8 mouse cellular contexts compared by ENCODE assay signal in genomic region chr8:71595862-71596261, GRCm38 (mm10). TPM values are rescaled to one million over a fixed set of nuclear protein-coding genes. Genes with fewer than 3 reads are reported as not detected.
DNase-seq lines count a peak whose midpoint lies in the region; ATAC-seq and TF ChIP-seq lines count a peak whose summit lies in the region.

No protein-coding gene starts in this region.

- DNase-seq in brain, embryonic 14.5 days (ENCODE audit: low read depth) = peak; percentile 87
- DNase-seq in kidney, postnatal 25 days = peak; percentile 89 to 93
- peak; percentile 70 for DNase-seq in liver, embryonic 13.5 days
- DNase-seq in neural tube, embryonic 11.5 days (ENCODE audit: low spot score) = peak; percentile 88

- TF ChIP-seq POLR2A in brain, embryonic 14.5 days (IDR thresholded peaks at IDR 0.05; ENCODE audit: borderline replicate concordance, extremely low read depth, insufficient read depth, insufficient read length, poor library complexity, severe bottlenecking) = no peak

- peaks cover 26% of the 10 kb centered on the region for H3K4me1 ChIP-seq in heart, embryonic 13.5 days
- peaks cover 45% of the 10 kb centered on the region for H3K4me1 ChIP-seq in liver, embryonic 13.5 days (replicated peaks)
- peaks cover 9% of the 10 kb centered on the region for H3K4me1 ChIP-seq in neural tube, embryonic 11.5 days (ENCODE audit: control insufficient read depth, insufficient read depth, low read length)
- H3K4me1 ChIP-seq in stomach, embryonic 15.5 days = peaks cover 23% of the 10 kb centered on the region

- peaks cover 10% of the 10 kb centered on the region for H3K79me3 ChIP-seq in C2C12 (ENCODE audit: low read depth)

- peaks cover 3% of the 10 kb centered on the region for H3K36me3 ChIP-seq in C2C12 (ENCODE audit: control insufficient read depth, insufficient read depth)
- H3K36me3 ChIP-seq in heart, embryonic 13.5 days = peaks cover 4% of the 10 kb centered on the region; the same call in 1 of the 2 replicates
- no peaks in the 10 kb centered on the region for H3K36me3 ChIP-seq in liver, embryonic 13.5 days
- no peaks in the 10 kb centered on the region for H3K36me3 ChIP-seq in neural tube, embryonic 11.5 days (ENCODE audit: control insufficient read depth, insufficient read depth, low read length)
- no peaks in the 10 kb centered on the region for H3K36me3 ChIP-seq in stomach, embryonic 15.5 days

- no peak overlapping the region for H3ac ChIP-seq in C2C12 (ENCODE audit: control insufficient read depth, insufficient read length, low read depth)

- H3K9me3 ChIP-seq in heart, embryonic 13.5 days = no peaks in the 10 kb centered on the region
- no peaks in the 10 kb centered on the region for H3K9me3 ChIP-seq in liver, embryonic 13.5 days (replicated peaks)
- H3K9me3 ChIP-seq in neural tube, embryonic 11.5 days (ENCODE audit: control insufficient read depth, low read length) = no peaks in the 10 kb centered on the region
- H3K9me3 ChIP-seq in stomach, embryonic 15.5 days = no peaks in the 10 kb centered on the region

- TF ChIP-seq CTCF in C2C12 (IDR thresholded peaks at IDR 0.05; ENCODE audit: control insufficient read depth, insufficient read depth, insufficient read length) = peak; percentile 99
- TF ChIP-seq CTCF in brain, embryonic 14.5 days (IDR thresholded peaks at IDR 0.05; ENCODE audit: borderline replicate concordance, extremely low read depth, insufficient read depth, insufficient read length) = peak; percentile 99

- H3K27me3 ChIP-seq in C2C12 (ENCODE audit: control insufficient read depth, insufficient read depth, insufficient read length) = no peaks in the 10 kb centered on the region
- peaks cover 15% of the 10 kb centered on the region for H3K27me3 ChIP-seq in heart, embryonic 13.5 days (replicated peaks)
- peaks cover 14% of the 10 kb centered on the region for H3K27me3 ChIP-seq in liver, embryonic 13.5 days
- no peaks in the 10 kb centered on the region for H3K27me3 ChIP-seq in neural tube, embryonic 11.5 days (ENCODE audit: control insufficient read depth, insufficient read depth, low read length)
- H3K27me3 ChIP-seq in stomach, embryonic 15.5 days (replicated peaks) = no peaks in the 10 kb centered on the region

- no peak overlapping the region for H3K4me3 ChIP-seq in C2C12 (ENCODE audit: insufficient read depth, poor library complexity, severe bottlenecking)
- no peak overlapping the region for H3K4me3 ChIP-seq in heart, embryonic 13.5 days
- no peak overlapping the region for H3K4me3 ChIP-seq in liver, embryonic 13.5 days (replicated peaks)
- no peak overlapping the region for H3K4me3 ChIP-seq in neural tube, embryonic 11.5 days (ENCODE audit: low read depth, low read length)
- H3K4me3 ChIP-seq in stomach, embryonic 15.5 days (replicated peaks) = no peak overlapping the region

- H3K79me2 ChIP-seq in C2C12 (ENCODE audit: control insufficient read depth, insufficient read depth) = peaks cover 22% of the 10 kb centered on the region

- peak; percentile 69 for ATAC-seq in erythroid progenitor cell, adult 5-6 weeks (replicated peaks; ENCODE audit: low FRiP score, poor library complexity, severe bottlenecking)
- ATAC-seq in heart, embryonic 13.5 days (ENCODE audit: extremely low read depth, insufficient number of reproducible peaks, low FRiP score, low TSS enrichment) = no peak
- ATAC-seq in liver, embryonic 13.5 days (ENCODE audit: low read depth) = peak; percentile 8; the same call in 1 of the 2 replicates
- peak; percentile 18; the same call in 1 of the 2 replicates for ATAC-seq in neural tube, embryonic 11.5 days (ENCODE audit: insufficient read depth, low FRiP score, low TSS enrichment)
- peak; percentile 9; the same call in 1 of the 2 replicates for ATAC-seq in stomach, embryonic 15.5 days (ENCODE audit: insufficient read depth, low FRiP score, low read depth)

- no peak overlapping the region for H3K27ac ChIP-seq in heart, embryonic 13.5 days (replicated peaks)
- no peak overlapping the region for H3K27ac ChIP-seq in liver, embryonic 13.5 days
- no peak overlapping the region for H3K27ac ChIP-seq in neural tube, embryonic 11.5 days (ENCODE audit: low read depth, low read length)
- no peak overlapping the region for H3K27ac ChIP-seq in stomach, embryonic 15.5 days

- WGBS in heart, embryonic 13.5 days = 9% methylated on average over 27 of the region's 27 CpGs
- 11% methylated on average over 27 of the region's 27 CpGs for WGBS in liver, embryonic 13.5 days (ENCODE audit: insufficient replicate concordance)
- WGBS in neural tube, embryonic 11.5 days = 10% methylated on average over 27 of the region's 27 CpGs
- WGBS in stomach, embryonic 15.5 days = 9% methylated on average over 27 of the region's 27 CpGs

- no peak overlapping the region for H3K9ac ChIP-seq in heart, embryonic 13.5 days
- peak overlapping the region; percentile 30; the same call in 1 of the 2 replicates for H3K9ac ChIP-seq in liver, embryonic 13.5 days
- no peak overlapping the region for H3K9ac ChIP-seq in neural tube, embryonic 11.5 days (ENCODE audit: low read length)
- no peak overlapping the region for H3K9ac ChIP-seq in stomach, embryonic 15.5 days

- 0 out of 2 replicates have a peak overlapping the region, but pooled peaks have one; percentile 2 for H3K4me2 ChIP-seq in heart, embryonic 13.5 days
- H3K4me2 ChIP-seq in liver, embryonic 13.5 days = no peak overlapping the region; the same call in 1 of the 2 replicates
- H3K4me2 ChIP-seq in neural tube, embryonic 11.5 days (ENCODE audit: low read depth) = no peak overlapping the region
- no peak overlapping the region for H3K4me2 ChIP-seq in stomach, embryonic 15.5 days

TF ChIP-seq in C2C12, 6 proteins besides CTCF, POLR2A, EP300 and RAD21 (continues in another document):
- peak; percentile 16 for TF ChIP-seq MAX (IDR thresholded peaks at IDR 0.05)
- no peak for TF ChIP-seq CEBPB (IDR thresholded peaks at IDR 0.05; ENCODE audit: low read depth)
- no peak for TF ChIP-seq USF1 (IDR thresholded peaks at IDR 0.05; ENCODE audit: low read depth)
- no peak for TF ChIP-seq MYOD1 (IDR thresholded peaks at IDR 0.05; ENCODE audit: control insufficient read depth, insufficient read length, low read depth)

RNA-seq across cellular contexts. Expression of gene Fam129c, which starts 1.6 kb away (rescaled TPM):
- polyA plus RNA-seq in C2C12 (2012; fragmentation: generic; extraction: Trizol) = 2.4 TPM
- 7.7 and 8.7 TPM in 2 replicates for polyA plus RNA-seq in brain, embryonic 14.5 days (2012; rRNA removed)
- total RNA-seq in erythroid progenitor cell, adult 5-6 weeks (2015; ENCODE audit: low replicate concordance) = 54.1 and 135 TPM in 2 replicates
- 7.4 and 32.9 TPM in 2 replicates for total RNA-seq in erythroid progenitor cell, adult 5-6 weeks (2017; ENCODE audit: low replicate concordance)
- polyA plus RNA-seq in heart, embryonic 13.5 days (2015; fragmentation: Nextera tagmentation; extraction: Ambion mirVana) = 1.2 and 1.8 TPM in 2 replicates
- 0.28 and 0.80 TPM in 2 replicates for polyA plus RNA-seq in liver, embryonic 13.5 days (2015; fragmentation: Nextera tagmentation; extraction: Ambion mirVana)
- polyA plus RNA-seq in neural tube, embryonic 11.5 days (2014; fragmentation: Nextera tagmentation; extraction: Ambion mirVana) = 3.6 and 4.2 TPM in 2 replicates
- polyA plus RNA-seq in stomach, embryonic 15.5 days (2015; fragmentation: Nextera tagmentation; extraction: Ambion mirVana) = 4.3 and 4.7 TPM in 2 replicates

RNA-seq across cellular contexts. Expression of gene Pgls, which starts 3.9 kb away (rescaled TPM):
- polyA plus RNA-seq in C2C12 (2012; fragmentation: generic; extraction: Trizol) = 231 TPM
- polyA plus RNA-seq in brain, embryonic 14.5 days (2012; rRNA removed) = 113 and 128 TPM in 2 replicates
- total RNA-seq in erythroid progenitor cell, adult 5-6 weeks (2015; ENCODE audit: low replicate concordance) = 31.4 and 36.9 TPM in 2 replicates
- 14.8 and 31.8 TPM in 2 replicates for total RNA-seq in erythroid progenitor cell, adult 5-6 weeks (2017; ENCODE audit: low replicate concordance)
- polyA plus RNA-seq in heart, embryonic 13.5 days (2015; fragmentation: Nextera tagmentation; extraction: Ambion mirVana) = 169 and 172 TPM in 2 replicates
- polyA plus RNA-seq in liver, embryonic 13.5 days (2015; fragmentation: Nextera tagmentation; extraction: Ambion mirVana) = 104 and 110 TPM in 2 replicates
- polyA plus RNA-seq in neural tube, embryonic 11.5 days (2014; fragmentation: Nextera tagmentation; extraction: Ambion mirVana) = 212 and 216 TPM in 2 replicates
- 238 and 243 TPM in 2 replicates for polyA plus RNA-seq in stomach, embryonic 15.5 days (2015; fragmentation: Nextera tagmentation; extraction: Ambion mirVana)

RNA-seq across cellular contexts. Expression of gene Colgalt1, which starts 14.9 kb away (rescaled TPM):
- polyA plus RNA-seq in C2C12 (2012; fragmentation: generic; extraction: Trizol) = 72.3 TPM
- polyA plus RNA-seq in brain, embryonic 14.5 days (2012; rRNA removed) = 128 and 150 TPM in 2 replicates
- 5.9 and 19.5 TPM in 2 replicates for total RNA-seq in erythroid progenitor cell, adult 5-6 weeks (2015; ENCODE audit: low replicate concordance)
- 9.2 and 11.0 TPM in 2 replicates for total RNA-seq in erythroid progenitor cell, adult 5-6 weeks (2017; ENCODE audit: low replicate concordance)
- 54.8 and 58.3 TPM in 2 replicates for polyA plus RNA-seq in heart, embryonic 13.5 days (2015; fragmentation: Nextera tagmentation; extraction: Ambion mirVana)
- polyA plus RNA-seq in liver, embryonic 13.5 days (2015; fragmentation: Nextera tagmentation; extraction: Ambion mirVana) = 21.4 and 21.9 TPM in 2 replicates
- polyA plus RNA-seq in neural tube, embryonic 11.5 days (2014; fragmentation: Nextera tagmentation; extraction: Ambion mirVana) = 54.5 and 57.4 TPM in 2 replicates
- polyA plus RNA-seq in stomach, embryonic 15.5 days (2015; fragmentation: Nextera tagmentation; extraction: Ambion mirVana) = 70.6 and 75.1 TPM in 2 replicates

RNA-seq across cellular contexts. Expression of gene Slc27a1, which starts 27.2 kb away (rescaled TPM):
- polyA plus RNA-seq in C2C12 (2012; fragmentation: generic; extraction: Trizol) = 57.5 TPM
- polyA plus RNA-seq in brain, embryonic 14.5 days (2012; rRNA removed) = 130 and 165 TPM in 2 replicates
- 1.1 and 1.7 TPM in 2 replicates for total RNA-seq in erythroid progenitor cell, adult 5-6 weeks (2015; ENCODE audit: low replicate concordance)
- not detected in 2 replicates for total RNA-seq in erythroid progenitor cell, adult 5-6 weeks (2017; ENCODE audit: low replicate concordance)
- 18.2 and 18.3 TPM in 2 replicates for polyA plus RNA-seq in heart, embryonic 13.5 days (2015; fragmentation: Nextera tagmentation; extraction: Ambion mirVana)
- 2.3 and 2.5 TPM in 2 replicates for polyA plus RNA-seq in liver, embryonic 13.5 days (2015; fragmentation: Nextera tagmentation; extraction: Ambion mirVana)
- 10.5 and 12.7 TPM in 2 replicates for polyA plus RNA-seq in neural tube, embryonic 11.5 days (2014; fragmentation: Nextera tagmentation; extraction: Ambion mirVana)
- polyA plus RNA-seq in stomach, embryonic 15.5 days (2015; fragmentation: Nextera tagmentation; extraction: Ambion mirVana) = 37.1 and 38.8 TPM in 2 replicates

RNA-seq across cellular contexts. Expression of gene Nxnl1, which starts 29.5 kb away (rescaled TPM):
- 0.02 TPM for polyA plus RNA-seq in C2C12 (2012; fragmentation: generic; extraction: Trizol)
- polyA plus RNA-seq in brain, embryonic 14.5 days (2012; rRNA removed) = not detected in 2 replicates
- total RNA-seq in erythroid progenitor cell, adult 5-6 weeks (2015; ENCODE audit: low replicate concordance) = not detected in 2 replicates
- total RNA-seq in erythroid progenitor cell, adult 5-6 weeks (2017; ENCODE audit: low replicate concordance) = not detected in 2 replicates
- not detected in 2 replicates for polyA plus RNA-seq in heart, embryonic 13.5 days (2015; fragmentation: Nextera tagmentation; extraction: Ambion mirVana)
- polyA plus RNA-seq in liver, embryonic 13.5 days (2015; fragmentation: Nextera tagmentation; extraction: Ambion mirVana) = 0.13 and 0.14 TPM in 2 replicates
- polyA plus RNA-seq in neural tube, embryonic 11.5 days (2014; fragmentation: Nextera tagmentation; extraction: Ambion mirVana) = not detected in 2 replicates
- polyA plus RNA-seq in stomach, embryonic 15.5 days (2015; fragmentation: Nextera tagmentation; extraction: Ambion mirVana) = 0.08 and 0.15 TPM in 2 replicates
